Comparison of ENCODE assay signal across 18 mouse cellular contexts in the genomic region with DNA sequence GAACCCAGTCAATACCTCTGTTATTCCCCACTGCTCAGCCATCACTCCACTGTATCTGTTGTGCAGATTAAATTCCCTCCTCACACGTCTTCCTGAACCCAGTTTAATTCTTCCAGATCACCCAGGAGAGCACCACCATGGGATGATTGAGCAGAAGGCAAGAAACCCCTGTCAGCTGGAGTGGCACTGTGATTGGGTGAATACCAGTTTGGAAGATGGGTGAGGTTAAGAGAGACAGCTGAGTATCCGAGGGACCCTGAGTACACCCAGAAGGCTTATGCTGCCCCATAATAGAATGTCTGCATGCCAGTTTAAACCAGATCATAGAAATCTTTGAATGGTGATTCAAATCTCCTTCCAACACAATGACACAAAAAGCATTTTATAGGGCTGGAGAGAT.
"Had no signal": no experiment of that assay in that cellular context is flagged by ENCODE, and none has a peak within 500 bp of the region (broad histone marks: within the 10 kb centered on the region; RNA-seq: fewer than 3 reads in every experiment).

No protein-coding gene starts in this region.

- H3K4me2 ChIP-seq: kidney, embryonic 15.5 days; limb, embryonic 12.5 days; limb, embryonic 15.5 days; liver, embryonic 12.5 days; liver, embryonic 15.5 days; midbrain, embryonic 11.5 days; neural tube, embryonic 12.5 days; neural tube, embryonic 15.5 days had no signal

- H3K9me3 ChIP-seq: kidney, embryonic 15.5 days; limb, embryonic 12.5 days; limb, embryonic 15.5 days; liver, embryonic 12.5 days; liver, embryonic 15.5 days; neural tube, embryonic 12.5 days; neural tube, embryonic 15.5 days had no signal

- H3K27me3 ChIP-seq: kidney, embryonic 15.5 days; limb, embryonic 12.5 days; limb, embryonic 15.5 days; liver, embryonic 12.5 days; liver, embryonic 15.5 days; neural tube, embryonic 12.5 days; neural tube, embryonic 15.5 days had no signal

- H3K9ac ChIP-seq: kidney, embryonic 15.5 days; limb, embryonic 12.5 days; limb, embryonic 15.5 days; liver, embryonic 12.5 days; liver, embryonic 15.5 days; neural tube, embryonic 12.5 days; neural tube, embryonic 15.5 days had no signal

- H3K4me1 ChIP-seq: limb, embryonic 15.5 days; liver, embryonic 12.5 days; liver, embryonic 15.5 days had no signal

- ATAC-seq: liver, embryonic 12.5 days had no signal

- H3K36me3 ChIP-seq: liver, embryonic 15.5 days had no signal

- DNase-seq: kidney, adult 11 months; kidney, adult 8-10 months; kidney, postnatal 36 days; left cerebral cortex, postnatal 4 days; lung, adult 2 months; midbrain, embryonic 14.5 days; right cerebral cortex, postnatal 14 days; right cerebral cortex, postnatal 4 days; thymus, adult 2 months had no signal

- H3K4me3 ChIP-seq: kidney, embryonic 15.5 days; limb, embryonic 12.5 days; limb, embryonic 15.5 days; liver, embryonic 12.5 days; liver, embryonic 15.5 days; neural tube, embryonic 12.5 days; neural tube, embryonic 15.5 days had no signal

- H3K27ac ChIP-seq: kidney, embryonic 15.5 days; limb, embryonic 15.5 days; liver, embryonic 12.5 days; liver, embryonic 15.5 days; neural tube, embryonic 12.5 days; neural tube, embryonic 15.5 days; stomach, postnatal 0 days had no signal
